In genomic region chr4:123918851-123919250, GRCm38 (mm10) we compare ENCODE assay signal across 8 mouse cellular contexts. TPM values are rescaled to one million over a fixed set of nuclear protein-coding genes. Genes with fewer than 3 reads are reported as not detected.
DNase-seq lines count a peak whose midpoint lies in the region; ATAC-seq lines count a peak whose summit lies in the region.

No protein-coding gene starts in this region.

- WGBS in heart, embryonic 15.5 days, result 78% methylated on average over 2 of the region's 2 CpGs
- WGBS in hindbrain, embryonic 11.5 days, result 67% methylated on average over 2 of the region's 2 CpGs
- 67% methylated on average over 2 of the region's 2 CpGs for WGBS in midbrain, embryonic 10.5 days

- 0 out of 2 replicates have a peak overlapping the region, but pooled peaks have one; percentile 96 for H3K9ac ChIP-seq in heart, embryonic 15.5 days
- H3K9ac ChIP-seq in hindbrain, embryonic 11.5 days (ENCODE audit: low read depth, low read length), result no peak overlapping the region; the same call in 1 of the 2 replicates

- peak overlapping the region; percentile 87 for H3K4me2 ChIP-seq in heart, embryonic 15.5 days
- H3K4me2 ChIP-seq in hindbrain, embryonic 11.5 days (replicated peaks; ENCODE audit: low read depth, low read length), result peak overlapping the region; percentile 92; the same call in 1 of the 2 replicates

- peaks cover 25% of the 10 kb centered on the region for H3K36me3 ChIP-seq in heart, embryonic 15.5 days
- H3K36me3 ChIP-seq in hindbrain, embryonic 11.5 days (ENCODE audit: control insufficient read depth, insufficient read depth, low read length), result peaks cover 3% of the 10 kb centered on the region; the same call in 1 of the 2 replicates
- H3K36me3 ChIP-seq in midbrain, embryonic 10.5 days, result peaks cover 43% of the 10 kb centered on the region

- ATAC-seq in heart, embryonic 15.5 days (replicated peaks; ENCODE audit: insufficient number of reproducible peaks, insufficient read depth, low FRiP score, low read depth), result no peak
- ATAC-seq in hindbrain, embryonic 11.5 days (ENCODE audit: low FRiP score), result no peak

- H3K4me1 ChIP-seq in heart, embryonic 15.5 days (replicated peaks), result peaks cover 16% of the 10 kb centered on the region
- peaks cover 8% of the 10 kb centered on the region for H3K4me1 ChIP-seq in hindbrain, embryonic 11.5 days (replicated peaks; ENCODE audit: control insufficient read depth, insufficient read depth, low read length)
- H3K4me1 ChIP-seq in midbrain, embryonic 10.5 days, result peaks cover 31% of the 10 kb centered on the region

- DNase-seq in heart, adult 8-10 months (ENCODE audit: low spot score), result no peak
- peak; percentile 96 for DNase-seq in R1 (ENCODE audit: low read depth, low spot score)
- DNase-seq in hindbrain, embryonic 11.5 days (ENCODE audit: low spot score), result no peak
- DNase-seq in midbrain, embryonic 10.5 days (ENCODE audit: low spot score), result no peak
- DNase-seq in frontal cortex, postnatal 36 days (ENCODE audit: low spot score in 2 of 2), result no peak
- DNase-seq in gastrocnemius, postnatal 25 days, result no peak
- no peak for DNase-seq in spleen, postnatal 10 days (ENCODE audit: low spot score in 2 of 2)

- peak overlapping the region; percentile 99 for H3K4me3 ChIP-seq in heart, embryonic 15.5 days
- H3K4me3 ChIP-seq in hindbrain, embryonic 11.5 days (ENCODE audit: low read depth, low read length), result no peak overlapping the region
- peak overlapping the region; percentile 74 for H3K4me3 ChIP-seq in midbrain, embryonic 10.5 days

- H3K27me3 ChIP-seq in heart, embryonic 15.5 days, result no peaks in the 10 kb centered on the region
- no peaks in the 10 kb centered on the region for H3K27me3 ChIP-seq in hindbrain, embryonic 11.5 days (ENCODE audit: control insufficient read depth, insufficient read depth, low read length)
- H3K27me3 ChIP-seq in midbrain, embryonic 10.5 days (ENCODE audit: low read depth, poor library complexity, severe bottlenecking), result no peaks in the 10 kb centered on the region

- no peaks in the 10 kb centered on the region for H3K9me3 ChIP-seq in heart, embryonic 15.5 days (replicated peaks)
- no peaks in the 10 kb centered on the region for H3K9me3 ChIP-seq in hindbrain, embryonic 11.5 days (ENCODE audit: control insufficient read depth, low read length)
- H3K9me3 ChIP-seq in midbrain, embryonic 10.5 days (replicated peaks), result no peaks in the 10 kb centered on the region

- H3K27ac ChIP-seq in heart, embryonic 15.5 days, result no peak overlapping the region
- H3K27ac ChIP-seq in hindbrain, embryonic 11.5 days (ENCODE audit: low read depth, low read length), result no peak overlapping the region
- H3K27ac ChIP-seq in midbrain, embryonic 10.5 days (replicated peaks), result no peak overlapping the region

RNA-seq across cellular contexts. Expression of gene 4930535I16Rik, which starts 1.0 kb away (rescaled TPM):
- polyA plus RNA-seq in heart, embryonic 15.5 days (2015; fragmentation: Nextera tagmentation; extraction: Ambion mirVana), result not detected in 2 replicates
- total RNA-seq in heart, adult 8-10 months (2022), result not detected
- polyA plus RNA-seq in hindbrain, embryonic 11.5 days (2014; fragmentation: Nextera tagmentation; extraction: Ambion mirVana), result not detected in 2 replicates
- polyA plus RNA-seq in midbrain, embryonic 10.5 days (2016; fragmentation: Nextera tagmentation; extraction: Ambion mirVana), result not detected in 2 replicates
- total RNA-seq in gastrocnemius, postnatal 25 days (2021), result not detected

RNA-seq across cellular contexts. Expression of gene Rragc, which starts 1.6 kb away (rescaled TPM):
- 34.0 and 42.1 TPM in 2 replicates for polyA plus RNA-seq in heart, embryonic 15.5 days (2015; fragmentation: Nextera tagmentation; extraction: Ambion mirVana)
- total RNA-seq in heart, adult 8-10 months (2022), result 10 to 100 TPM; 35.4 to 44.9 (median 41.8) TPM
- 55.0 and 55.2 TPM in 2 replicates for polyA plus RNA-seq in hindbrain, embryonic 11.5 days (2014; fragmentation: Nextera tagmentation; extraction: Ambion mirVana)
- 39.1 and 41.0 TPM in 2 replicates for polyA plus RNA-seq in midbrain, embryonic 10.5 days (2016; fragmentation: Nextera tagmentation; extraction: Ambion mirVana)
- 10 to 100 TPM; 19.1 to 20.6 TPM for total RNA-seq in gastrocnemius, postnatal 25 days (2021)

RNA-seq across cellular contexts. Expression of gene Mycbp, which starts 14.2 kb away (rescaled TPM):
- 47.4 and 60.1 TPM in 2 replicates for polyA plus RNA-seq in heart, embryonic 15.5 days (2015; fragmentation: Nextera tagmentation; extraction: Ambion mirVana)
- total RNA-seq in heart, adult 8-10 months (2022), result 10 to 100 TPM; 22.3 to 29.8 (median 24.3) TPM
- 51.2 and 67.2 TPM in 2 replicates for polyA plus RNA-seq in hindbrain, embryonic 11.5 days (2014; fragmentation: Nextera tagmentation; extraction: Ambion mirVana)
- polyA plus RNA-seq in midbrain, embryonic 10.5 days (2016; fragmentation: Nextera tagmentation; extraction: Ambion mirVana), result 59.4 and 64.5 TPM in 2 replicates
- 10 to 100 TPM; 16.4 to 18.3 TPM for total RNA-seq in gastrocnemius, postnatal 25 days (2021)

RNA-seq across cellular contexts. Expression of gene 4933427I04Rik, which starts 59.4 kb away (rescaled TPM):
- polyA plus RNA-seq in heart, embryonic 15.5 days (2015; fragmentation: Nextera tagmentation; extraction: Ambion mirVana), result not detected in 2 replicates
- not detected for total RNA-seq in heart, adult 8-10 months (2022)
- polyA plus RNA-seq in hindbrain, embryonic 11.5 days (2014; fragmentation: Nextera tagmentation; extraction: Ambion mirVana), result 0.12 TPM in 1 of 2 replicates, not detected in the other
- 0.06 TPM in 1 of 2 replicates, not detected in the other for polyA plus RNA-seq in midbrain, embryonic 10.5 days (2016; fragmentation: Nextera tagmentation; extraction: Ambion mirVana)
- total RNA-seq in gastrocnemius, postnatal 25 days (2021), result not detected
